7 mouse cellular contexts compared by ENCODE assay signal in genomic region chr8:94036541-94036940, GRCm38 (mm10). TPM values are rescaled to one million over a fixed set of nuclear protein-coding genes. Genes with fewer than 3 reads are reported as not detected.
DNase-seq lines count a peak whose midpoint lies in the region; ATAC-seq and TF ChIP-seq lines count a peak whose summit lies in the region.
"Not testable (repeated sequence)": the region's sequence is repeated elsewhere in the genome, so short reads cannot be mapped to it uniquely, and the experiment has no call there.

No protein-coding gene starts in this region.

- not testable (repeated sequence) for H3K27me3 ChIP-seq in limb, embryonic 14.5 days (ENCODE audit: control insufficient read depth, insufficient read depth, low read length); midbrain, embryonic 14.5 days (ENCODE audit: control insufficient read depth, insufficient read depth, low read length); spleen, adult 2 months (ENCODE audit: control insufficient read depth, insufficient read depth, low read length)

- peak overlapping the region; percentile 65 for H3K4me2 ChIP-seq in limb, embryonic 14.5 days (replicated peaks; ENCODE audit: low read depth, low read length, severe bottlenecking)
- peak overlapping the region; percentile 94 for H3K4me2 ChIP-seq in midbrain, embryonic 14.5 days (ENCODE audit: low read length)

- peak; percentile 55 for DNase-seq in adrenal gland, adult 8-10 months
- DNase-seq in embryo, embryonic 9.5 days (ENCODE audit: extremely low spot score): peak; percentile 73
- peak; percentile 38 to 49 for DNase-seq in kidney, adult 8-10 months
- peak; percentile 73 for DNase-seq in limb, embryonic 14.5 days (ENCODE audit: low spot score)
- DNase-seq in midbrain, embryonic 14.5 days: peak; percentile 86
- peak in 1 of 2 experiments; percentile 49 for DNase-seq in spleen, adult 2 months (ENCODE audit: low read depth in 1 of 2, low spot score in 2 of 2)

- 1% methylated on average over 20 of the region's 32 CpGs for WGBS in limb, embryonic 14.5 days
- WGBS in midbrain, embryonic 14.5 days: under 1% methylated on average over 21 of the region's 32 CpGs
- WGBS in spleen, adult 2 months: 0% methylated on average over 24 of the region's 32 CpGs

- not testable (repeated sequence) for TF ChIP-seq CTCF in spleen, adult 2 months (IDR thresholded peaks at IDR 0.05; ENCODE audit: extremely low read depth, insufficient read depth, insufficient read length, insufficient replicate concordance)

- H3K36me3 ChIP-seq in limb, embryonic 14.5 days (ENCODE audit: control insufficient read depth, insufficient read depth, low read length); midbrain, embryonic 14.5 days (ENCODE audit: control insufficient read depth, insufficient read depth, low read length); spleen, adult 2 months (ENCODE audit: control insufficient read depth, insufficient read depth, low read length): not testable (repeated sequence)

- peak overlapping the region; percentile 64 for H3K9ac ChIP-seq in limb, embryonic 14.5 days (ENCODE audit: low read depth, low read length, severe bottlenecking)
- H3K9ac ChIP-seq in midbrain, embryonic 14.5 days (replicated peaks; ENCODE audit: low read length): peak overlapping the region; percentile 64

- peak overlapping the region; percentile 76 for H3K4me3 ChIP-seq in limb, embryonic 14.5 days (replicated peaks; ENCODE audit: low read length)
- peak overlapping the region; percentile 84 for H3K4me3 ChIP-seq in midbrain, embryonic 14.5 days (replicated peaks; ENCODE audit: low read depth, low read length)
- peak overlapping the region; percentile 81 for H3K4me3 ChIP-seq in spleen, adult 2 months (ENCODE audit: extremely low read depth, insufficient read depth, insufficient read length)

- not testable (repeated sequence) for H3K9me3 ChIP-seq in limb, embryonic 14.5 days (ENCODE audit: control insufficient read depth, low read length); midbrain, embryonic 14.5 days (ENCODE audit: control insufficient read depth, low read length)

- peaks cover 18% of the 10 kb centered on the region for H3K4me1 ChIP-seq in limb, embryonic 14.5 days (ENCODE audit: control insufficient read depth, insufficient read depth, low read length)
- peaks cover 22% of the 10 kb centered on the region for H3K4me1 ChIP-seq in midbrain, embryonic 14.5 days (ENCODE audit: control insufficient read depth, insufficient read depth, low read length)
- not testable (repeated sequence) for H3K4me1 ChIP-seq in spleen, adult 2 months (ENCODE audit: control insufficient read depth, insufficient read depth, insufficient read length)

- TF ChIP-seq POLR2A in limb, embryonic 14.5 days (IDR thresholded peaks at IDR 0.05; ENCODE audit: borderline replicate concordance, extremely low read depth, insufficient read depth, insufficient read length): not testable (repeated sequence)
- peak; percentile 24 for TF ChIP-seq POLR2A in spleen, adult 2 months (IDR thresholded peaks at IDR 0.05; ENCODE audit: low read depth, low read length)

- H3K27ac ChIP-seq in limb, embryonic 14.5 days (replicated peaks; ENCODE audit: low read depth, low read length): peak overlapping the region; percentile 49; the same call in 1 of the 2 replicates
- peak overlapping the region; percentile 76 for H3K27ac ChIP-seq in midbrain, embryonic 14.5 days (replicated peaks; ENCODE audit: low read depth, low read length)
- peak overlapping the region; percentile 71 for H3K27ac ChIP-seq in spleen, adult 2 months (ENCODE audit: insufficient read depth, low read length)

- ATAC-seq in granulocyte monocyte progenitor cell, adult 5-6 weeks (replicated peaks; ENCODE audit: poor library complexity, severe bottlenecking): peak; percentile 68
- peak; percentile 88 for ATAC-seq in limb, embryonic 14.5 days (ENCODE audit: low FRiP score, low read depth)
- peak; percentile 87 for ATAC-seq in midbrain, embryonic 14.5 days (ENCODE audit: low FRiP score, low TSS enrichment)

RNA-seq across cellular contexts. Expression of gene Nudt21, which starts 0.3 kb away (rescaled TPM):
- total RNA-seq in adrenal gland, adult 8-10 months (2022): 10 to 100 TPM; 37.5 to 51.4 (median 43.6) TPM
- total RNA-seq in granulocyte monocyte progenitor cell, adult 5-6 weeks (2014; fragmentation: Nextera tagmentation): 115 and 133 TPM in 2 replicates
- 140 and 162 TPM in 2 replicates for total RNA-seq in granulocyte monocyte progenitor cell, adult 5-6 weeks (2017)
- polyA plus RNA-seq in limb, embryonic 14.5 days (2012; rRNA removed): 47.2 and 79.3 TPM in 2 replicates
- polyA plus RNA-seq in limb, embryonic 14.5 days (2014; fragmentation: Nextera tagmentation; extraction: Ambion mirVana): 117 and 118 TPM in 2 replicates
- 99.1 and 120 TPM in 2 replicates for polyA plus RNA-seq in midbrain, embryonic 14.5 days (2014; fragmentation: Nextera tagmentation; extraction: Ambion mirVana)
- 63.0 and 72.5 TPM in 2 replicates for polyA plus RNA-seq in spleen, adult 2 months (2012; rRNA removed)

RNA-seq across cellular contexts. Expression of gene Ogfod1, which starts 0.5 kb away (rescaled TPM):
- 10 to 100 TPM; 23.0 to 31.3 (median 27.4) TPM for total RNA-seq in adrenal gland, adult 8-10 months (2022)
- total RNA-seq in granulocyte monocyte progenitor cell, adult 5-6 weeks (2014; fragmentation: Nextera tagmentation): 36.1 and 38.6 TPM in 2 replicates
- 19.7 and 21.8 TPM in 2 replicates for total RNA-seq in granulocyte monocyte progenitor cell, adult 5-6 weeks (2017)
- polyA plus RNA-seq in limb, embryonic 14.5 days (2012; rRNA removed): 13.4 and 13.5 TPM in 2 replicates
- polyA plus RNA-seq in limb, embryonic 14.5 days (2014; fragmentation: Nextera tagmentation; extraction: Ambion mirVana): 17.3 and 18.7 TPM in 2 replicates
- 11.9 and 16.3 TPM in 2 replicates for polyA plus RNA-seq in midbrain, embryonic 14.5 days (2014; fragmentation: Nextera tagmentation; extraction: Ambion mirVana)
- 4.1 and 4.3 TPM in 2 replicates for polyA plus RNA-seq in spleen, adult 2 months (2012; rRNA removed)

RNA-seq across cellular contexts. Expression of gene Amfr, which starts 23.9 kb away (rescaled TPM):
- total RNA-seq in adrenal gland, adult 8-10 months (2022): 100 to 1,000 TPM; 211 to 343 (median 258) TPM
- total RNA-seq in granulocyte monocyte progenitor cell, adult 5-6 weeks (2014; fragmentation: Nextera tagmentation): 32.8 and 34.2 TPM in 2 replicates
- 55.4 and 73.8 TPM in 2 replicates for total RNA-seq in granulocyte monocyte progenitor cell, adult 5-6 weeks (2017)
- 56.9 and 79.0 TPM in 2 replicates for polyA plus RNA-seq in limb, embryonic 14.5 days (2012; rRNA removed)
- polyA plus RNA-seq in limb, embryonic 14.5 days (2014; fragmentation: Nextera tagmentation; extraction: Ambion mirVana): 55.9 and 56.2 TPM in 2 replicates
- polyA plus RNA-seq in midbrain, embryonic 14.5 days (2014; fragmentation: Nextera tagmentation; extraction: Ambion mirVana): 65.0 and 81.6 TPM in 2 replicates
- polyA plus RNA-seq in spleen, adult 2 months (2012; rRNA removed): 70.4 and 76.9 TPM in 2 replicates
